In the genomic region with DNA sequence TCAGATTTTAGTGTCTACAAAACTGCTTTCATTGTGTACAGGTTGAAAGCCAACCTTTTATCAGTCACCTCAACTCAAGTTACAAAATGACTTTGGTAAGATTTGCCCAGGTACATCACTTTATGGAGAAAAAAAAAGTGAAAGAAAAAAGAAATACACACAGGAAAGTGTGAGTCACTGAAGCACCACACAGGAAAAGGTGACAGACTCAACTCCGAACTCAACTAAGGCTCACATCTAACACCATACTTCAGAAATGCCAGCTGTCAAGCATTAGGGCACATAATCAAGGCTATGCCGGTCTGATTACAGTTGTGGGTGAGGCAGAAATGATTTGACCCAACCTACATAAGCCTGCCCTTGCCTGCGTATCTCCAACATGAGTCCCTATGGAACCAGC, we compare ENCODE assay signal across 16 mouse cellular contexts.
"Had no signal": no experiment of that assay in that cellular context is flagged by ENCODE, and none has a peak within 500 bp of the region (broad histone marks: within the 10 kb centered on the region; RNA-seq: fewer than 3 reads in every experiment).

No protein-coding gene starts in this region.

- H3K27ac ChIP-seq: kidney, embryonic 15.5 days; left cerebral cortex, adult 2 months; limb, embryonic 10.5 days; liver, embryonic 12.5 days; macrophage; midbrain, embryonic 13.5 days; neural tube, embryonic 12.5 days; stomach, postnatal 0 days had no signal

- H3K4me2 ChIP-seq: kidney, embryonic 15.5 days; liver, embryonic 12.5 days; lung, embryonic 14.5 days; midbrain, embryonic 13.5 days; neural tube, embryonic 12.5 days had no signal

- H3K4me3 ChIP-seq: kidney, embryonic 15.5 days; left cerebral cortex, adult 2 months; limb, embryonic 10.5 days; liver, embryonic 12.5 days; midbrain, embryonic 13.5 days; neural tube, embryonic 12.5 days had no signal

- DNase-seq: kidney, adult 2 months; kidney, postnatal 25 days; lung, embryonic 14.5 days; lung, postnatal 10 days; right cerebral cortex, adult 18-20 months; right cerebral cortex, postnatal 25 days; thymus, adult 18-20 months; thymus, postnatal 14 days had no signal

- H3K4me1 ChIP-seq: limb, embryonic 10.5 days; neural tube, embryonic 12.5 days had no signal

- H3K9ac ChIP-seq: kidney, embryonic 15.5 days; liver, embryonic 12.5 days; lung, embryonic 14.5 days; midbrain, embryonic 13.5 days; neural tube, embryonic 12.5 days had no signal

- H3K9me3 ChIP-seq: kidney, embryonic 15.5 days; limb, embryonic 10.5 days; liver, embryonic 12.5 days; midbrain, embryonic 13.5 days; neural tube, embryonic 12.5 days had no signal

- H3K36me3 ChIP-seq: kidney, embryonic 15.5 days; limb, embryonic 10.5 days; liver, embryonic 12.5 days; midbrain, embryonic 13.5 days; neural tube, embryonic 12.5 days had no signal

- H3K27me3 ChIP-seq: kidney, embryonic 15.5 days; liver, embryonic 12.5 days; midbrain, embryonic 13.5 days; neural tube, embryonic 12.5 days had no signal

- ATAC-seq: liver, embryonic 12.5 days; midbrain, embryonic 13.5 days had no signal
